Mouse (Mus musculus): ENCODE measurements around the gene Trim8.

GRCm38 (mm10) chr19:46471324-46472093 lies 30.0 kb upstream of the Trim8 start:
- TF ChIP-seq POLR2A (IDR thresholded peaks at IDR 0.05; ENCODE audit: insufficient read depth, low read length) (no peak), CTCF (IDR thresholded peaks at IDR 0.05; ENCODE audit: low read depth, low read length) (no peak)
